Mouse (Mus musculus) kidney, postnatal 14 days (tissue): ENCODE results near the gene Vwf.

Experiments
- DNase-seq: peaks from one replicate; pipeline ENCODE4 v3.0.0; 2022; ENCODE audit warnings: mixed read lengths

Vwf gene

GRCm38 (mm10) chr6:125589075-125589474 lies 42.5 kb downstream of the Vwf start:
- no peak for DNase-seq

DNA sequence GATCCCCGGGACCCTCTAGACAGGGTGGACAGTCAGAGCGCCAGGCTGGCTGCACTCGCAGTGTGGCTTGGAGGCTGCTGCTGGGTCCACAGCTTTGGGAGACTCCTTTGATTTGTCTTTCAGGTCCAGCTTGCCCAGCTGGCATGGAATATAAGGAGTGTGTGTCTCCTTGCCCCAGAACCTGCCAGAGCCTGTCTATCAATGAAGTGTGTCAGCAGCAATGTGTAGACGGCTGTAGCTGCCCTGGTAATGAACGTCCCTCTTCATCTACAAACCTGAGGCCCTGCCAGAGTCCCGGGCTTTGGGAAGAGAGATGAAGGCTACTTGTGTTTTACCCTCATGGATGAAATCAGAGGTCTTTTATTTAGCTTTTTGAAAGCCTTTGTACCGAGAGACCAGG lies 43.5 kb downstream of the Vwf start:
- no peak for DNase-seq

GRCm38 (mm10) chr6:125590471-125590870 lies 43.9 kb downstream of the Vwf start:
- no peak for DNase-seq

DNA sequence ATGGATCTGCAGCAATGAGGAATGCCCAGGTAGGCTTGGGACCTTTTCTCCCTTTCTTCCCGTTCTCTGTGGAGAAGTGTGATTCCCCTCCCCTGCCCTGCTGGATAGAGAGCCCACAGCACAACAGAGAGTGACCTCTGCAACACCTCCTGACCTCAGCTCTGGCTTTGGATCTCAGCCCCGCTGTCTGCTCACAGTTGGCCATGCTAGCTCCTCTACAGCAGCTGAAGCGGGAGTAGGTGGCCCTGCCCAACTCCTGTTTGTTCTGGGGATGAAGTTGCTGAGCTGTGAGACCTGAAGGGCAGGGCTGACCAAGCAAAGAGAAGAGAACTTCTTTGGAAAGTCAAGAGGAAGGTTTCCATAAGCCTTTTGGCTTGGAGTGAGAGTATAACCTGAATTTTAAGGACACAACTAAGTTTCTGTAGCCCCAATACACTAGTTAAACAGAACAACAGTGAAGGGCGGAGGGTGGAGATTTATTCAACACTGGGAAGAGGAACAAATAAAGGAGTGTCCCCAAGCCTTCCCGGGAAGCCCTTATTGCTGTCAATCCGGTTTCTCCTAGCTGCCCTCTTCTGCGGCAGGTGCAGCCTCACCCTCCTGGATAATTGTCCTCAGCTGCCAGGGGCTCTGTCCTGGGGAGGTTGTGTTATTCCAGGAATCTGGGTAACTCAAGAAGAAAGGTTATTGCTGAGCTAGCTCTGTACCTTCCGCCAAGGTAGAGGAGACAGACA lies 45.2 kb downstream of the Vwf start:
- no peak for DNase-seq

GRCm38 (mm10) chr6:125592536-125592935 lies 46.0 kb downstream of the Vwf start:
- peak; percentile 51 for DNase-seq

- DNase-seq = no peak
These were observed 47.7 kb downstream of the Vwf start for GRCm38 (mm10) chr6:125594311-125594710.

DNA sequence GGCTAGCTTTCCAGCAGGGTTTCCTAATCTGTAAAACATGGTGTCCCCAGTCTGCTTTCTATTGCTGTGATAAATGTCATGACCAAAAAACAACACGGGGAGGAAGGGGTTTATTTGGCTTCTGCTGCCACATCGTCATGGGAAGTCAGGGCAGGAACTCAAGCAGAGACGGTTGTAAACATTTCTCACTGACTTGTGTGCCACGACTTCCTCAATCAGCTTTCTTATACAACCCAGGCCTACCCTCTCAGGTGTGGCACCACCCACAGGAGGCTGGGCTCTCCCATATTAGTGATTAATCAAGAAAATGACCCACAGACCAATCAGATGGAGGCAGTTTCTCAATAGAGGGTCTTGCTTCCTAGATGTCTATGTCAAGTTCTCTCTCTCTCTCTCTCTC lies 48.3 kb downstream of the Vwf start:
- no peak for DNase-seq

DNA sequence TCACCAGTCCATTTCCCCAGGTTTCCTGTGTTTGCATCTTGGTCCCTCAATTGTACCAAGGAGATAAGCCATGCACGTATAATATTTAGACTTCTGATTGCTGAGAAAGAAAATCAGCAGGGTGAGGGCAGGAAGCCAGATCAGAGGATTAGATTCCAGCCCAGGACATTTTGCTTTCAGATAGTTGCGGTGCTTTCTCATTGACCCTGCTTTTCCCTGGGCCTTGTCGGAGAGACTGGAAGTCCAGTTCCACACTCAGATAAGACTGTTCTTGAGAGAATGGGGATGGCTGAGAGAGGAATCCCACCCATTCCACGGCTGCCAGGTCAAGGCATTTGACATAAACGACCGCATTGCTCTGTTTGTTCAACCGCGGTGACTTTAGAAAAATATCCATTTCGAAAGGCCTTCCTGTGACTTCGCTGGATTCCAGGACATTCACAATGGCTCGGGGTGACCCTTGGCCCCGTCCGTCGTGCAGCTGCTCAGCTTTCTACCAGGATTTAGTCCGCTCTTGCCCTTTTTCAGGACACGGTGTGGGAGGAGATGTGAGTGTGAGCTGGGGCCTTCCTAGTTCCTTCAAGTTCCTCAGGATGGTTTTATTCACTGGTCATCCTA lies 50.2 kb downstream of the Vwf start:
- DNase-seq = peak; percentile 71

GRCm38 (mm10) chr6:125597716-125598115 lies 51.1 kb downstream of the Vwf start:
- DNase-seq = no peak

DNA sequence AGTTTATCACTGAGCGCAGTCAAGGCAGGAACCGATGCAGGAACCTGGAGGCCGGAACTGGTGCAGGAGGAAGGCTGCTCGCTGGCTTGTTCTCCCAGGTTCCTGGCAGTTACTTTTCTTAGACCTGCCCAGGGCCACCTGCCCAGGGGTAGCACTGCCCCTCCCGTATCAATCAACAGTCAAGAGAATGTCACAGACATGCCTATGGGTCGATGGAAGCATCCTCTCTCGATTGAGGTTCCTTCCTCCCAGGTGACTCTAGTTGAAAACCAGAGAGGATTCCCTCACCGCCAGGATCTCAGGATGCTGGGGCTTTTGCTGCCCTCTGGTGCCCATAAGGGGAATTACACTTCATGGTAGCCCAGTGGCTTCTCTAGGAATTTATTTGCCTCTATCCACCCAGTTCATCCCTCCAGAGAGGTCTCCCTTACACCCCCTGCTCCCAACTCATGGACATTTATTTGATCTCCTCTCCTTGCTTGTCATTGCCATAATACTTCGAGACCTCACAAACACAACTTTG lies 53.5 kb downstream of the Vwf start:
- DNase-seq = peak; percentile 84

DNA sequence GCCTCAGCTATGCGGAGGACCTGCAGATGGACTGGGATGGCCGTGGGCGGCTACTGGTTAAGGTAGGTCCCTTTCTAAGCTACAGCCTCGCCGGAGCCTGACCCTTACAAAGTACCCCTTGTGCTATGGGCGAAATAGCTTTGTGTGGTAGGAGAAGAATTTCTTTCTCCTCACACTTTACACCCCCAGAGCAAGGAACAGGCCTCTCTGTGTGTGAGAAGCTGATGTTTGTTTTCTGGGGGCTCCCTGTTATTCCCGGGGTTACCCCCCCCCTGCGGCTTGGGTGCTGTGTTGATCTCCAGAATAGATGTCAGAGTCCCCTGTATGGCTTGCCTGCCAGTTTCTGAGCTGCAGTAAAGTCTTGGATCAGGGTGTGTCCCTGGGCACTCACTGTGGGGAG lies 54.1 kb downstream of the Vwf start:
- no peak for DNase-seq

DNA sequence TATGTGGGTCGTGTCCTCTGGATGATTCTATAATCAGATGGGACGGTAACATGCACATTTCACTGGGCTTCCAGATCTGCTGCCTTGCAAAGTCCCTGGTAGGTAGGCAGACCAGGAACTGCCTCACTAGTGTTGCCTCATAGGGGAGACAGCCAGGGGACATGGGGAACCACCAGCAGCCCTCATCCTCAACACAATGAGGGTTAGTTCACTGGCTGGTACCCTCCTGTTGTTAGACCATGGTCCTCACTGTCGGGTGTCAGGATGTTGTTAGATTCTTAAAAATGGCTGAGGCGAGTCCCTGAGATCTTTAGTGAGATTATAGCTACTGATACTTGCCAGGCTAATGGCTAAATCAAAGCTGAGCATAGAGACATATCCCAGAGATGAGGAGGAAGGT lies 54.6 kb downstream of the Vwf start:
- no peak for DNase-seq

GRCm38 (mm10) chr6:125601748-125602147 lies 55.2 kb downstream of the Vwf start:
- peak; percentile 44 for DNase-seq

DNA sequence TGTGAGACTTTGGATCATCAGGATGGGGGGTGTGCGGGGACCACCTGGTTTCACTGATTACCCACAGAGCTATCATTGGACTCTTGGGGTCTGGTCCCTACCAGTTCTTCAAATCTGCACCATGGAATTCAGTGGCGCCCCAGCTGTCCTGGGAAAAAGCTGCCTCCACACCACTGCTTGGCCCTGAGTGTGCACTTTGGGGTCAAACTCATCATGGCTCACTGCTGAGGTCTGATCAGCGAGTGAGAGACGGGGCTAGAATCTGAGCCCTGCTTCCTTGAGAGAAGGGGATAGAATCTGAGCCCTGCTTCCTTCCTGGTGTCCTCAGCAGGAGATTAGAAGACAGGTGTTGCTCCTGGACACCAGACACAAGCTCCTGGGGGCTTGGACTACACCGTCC lies 55.8 kb downstream of the Vwf start:
- no peak for DNase-seq

- DNase-seq = peak; percentile 88
These were observed 56.7 kb downstream of the Vwf start for GRCm38 (mm10) chr6:125603234-125603633.

DNA sequence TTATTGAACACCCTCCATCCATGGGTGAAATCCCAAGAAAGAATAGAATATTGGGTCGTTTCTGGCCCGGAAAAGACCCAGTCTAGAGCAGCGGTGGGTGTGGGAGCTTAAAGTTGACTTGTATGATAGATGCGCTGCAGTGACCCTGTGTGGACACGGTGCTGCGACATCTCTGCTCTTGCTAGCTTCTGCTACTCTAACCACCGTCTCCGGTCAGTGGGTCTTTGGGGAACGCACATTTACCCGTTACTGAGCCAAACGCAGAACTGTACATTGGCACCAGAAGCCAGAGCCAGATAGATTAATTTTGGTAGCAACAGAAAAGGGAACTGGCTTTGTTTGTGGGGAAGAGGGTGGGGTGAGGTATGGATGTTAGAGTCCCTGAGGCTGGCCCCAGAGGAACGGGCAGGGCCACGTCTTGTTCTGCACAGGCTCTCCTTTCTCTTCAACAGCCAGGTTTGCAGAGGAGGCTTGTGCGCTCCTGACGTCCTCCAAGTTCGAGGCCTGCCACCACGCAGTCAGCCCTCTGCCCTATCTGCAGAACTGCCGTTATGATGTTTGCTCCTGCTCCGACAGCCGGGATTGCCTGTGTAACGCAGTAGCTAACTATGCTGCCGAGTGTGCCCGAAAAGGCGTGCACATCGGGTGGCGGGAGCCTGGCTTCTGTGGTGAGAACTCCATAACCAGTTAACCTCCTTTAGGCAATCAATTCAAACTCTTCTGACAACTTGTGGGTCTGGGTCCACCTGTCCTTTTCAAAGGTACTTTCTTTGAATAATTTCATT lies 57.3 kb downstream of the Vwf start:
- no peak for DNase-seq

DNA sequence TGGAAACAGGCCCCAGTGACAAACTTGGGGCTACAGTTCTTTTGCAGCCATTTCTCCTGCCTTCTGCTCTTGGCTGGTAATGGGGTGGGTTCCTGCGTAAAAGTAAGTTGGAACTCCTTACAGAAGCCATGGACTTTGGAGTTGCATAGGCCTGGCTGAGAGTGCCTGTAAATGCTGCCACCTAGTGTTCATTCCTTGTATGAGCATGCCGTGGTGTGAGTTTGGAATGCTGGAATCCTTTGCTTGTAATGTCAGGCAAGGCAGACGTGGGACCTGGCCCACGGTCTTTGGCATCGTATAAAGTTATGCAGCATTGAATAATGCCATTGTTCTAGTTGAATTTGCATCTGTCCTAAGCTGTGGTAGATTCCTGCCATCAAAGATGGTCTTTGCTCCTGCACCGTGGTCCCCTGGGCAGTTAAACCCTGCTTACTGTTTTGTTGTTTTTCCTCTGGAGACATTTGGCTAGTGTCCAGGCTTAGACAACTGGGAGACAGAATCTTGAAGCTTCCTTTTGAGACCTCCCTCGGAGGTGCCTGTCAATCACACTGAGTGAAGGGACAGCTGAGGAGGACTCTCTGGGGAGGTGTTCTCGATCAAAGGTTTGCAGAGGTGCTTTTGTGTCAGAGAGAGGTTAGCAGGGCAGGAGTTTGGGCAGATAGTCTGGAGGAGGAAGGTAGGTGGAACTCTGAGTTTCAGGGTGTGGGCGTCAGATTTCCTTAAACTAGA lies 58.1 kb downstream of the Vwf start:
- DNase-seq = peak; percentile 89

- no peak for DNase-seq
These were observed 62.5 kb downstream of the Vwf start for GRCm38 (mm10) chr6:125609025-125609424.

DNA sequence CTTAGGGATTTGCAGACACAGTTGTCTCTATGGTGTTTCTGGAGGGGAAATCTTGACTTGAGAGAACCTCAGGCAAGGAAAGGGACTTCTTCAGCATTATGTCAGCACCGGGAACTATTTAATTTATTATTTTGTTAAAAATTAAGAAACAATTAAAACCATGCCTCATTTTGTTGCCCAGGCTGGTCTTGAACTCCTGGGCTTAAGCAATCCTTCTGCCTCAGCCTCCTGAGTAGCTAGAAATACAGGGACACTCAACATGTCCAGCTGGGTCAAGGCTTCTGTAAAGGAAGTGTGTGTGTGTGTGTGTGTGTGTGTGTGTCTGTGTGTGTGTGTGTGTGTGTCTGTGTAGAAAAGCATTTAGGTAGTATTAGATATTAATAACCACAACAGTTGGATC lies 71.3 kb downstream of the Vwf start:
- DNase-seq = no peak

- peak; percentile 35 for DNase-seq
These were observed 74.2 kb downstream of the Vwf start for GRCm38 (mm10) chr6:125620764-125621163.

- DNase-seq = no peak
These were observed 75.9 kb downstream of the Vwf start for GRCm38 (mm10) chr6:125622434-125622833.

DNA sequence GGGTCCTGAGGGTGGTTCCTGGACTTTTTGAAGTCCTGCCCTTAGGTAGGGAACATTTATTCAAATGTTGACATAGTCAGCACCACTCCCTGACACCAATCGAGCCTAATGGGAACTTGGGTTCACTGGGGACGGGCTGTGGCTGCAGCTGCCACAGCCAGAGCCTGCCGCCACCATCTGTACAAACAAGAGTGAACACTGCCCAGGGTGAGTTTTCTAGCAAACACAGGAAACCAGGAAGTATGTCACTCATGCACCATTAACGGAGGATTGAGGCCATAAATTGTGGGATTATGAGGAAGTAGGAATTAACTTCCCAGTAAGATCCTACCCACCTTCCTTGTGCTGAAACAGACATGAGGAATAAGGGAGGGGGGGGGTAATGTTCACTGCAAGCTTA lies 93.9 kb downstream of the Vwf start:
- DNase-seq = no peak

- DNase-seq = no peak
These were observed 94.6 kb downstream of the Vwf start for GRCm38 (mm10) chr6:125641146-125641545.
